Mouse (Mus musculus): ENCODE data around the gene Ifnlr1. TPM values are rescaled to one million over a fixed set of nuclear protein-coding genes. Genes with fewer than 3 reads are reported as not detected.

The Ifnlr1 gene
- polyA plus RNA-seq, 1 experiment from 2014 or later: 0.22 TPM

GRCm38 (mm10) chr4:135730204-135730603 is 44.1 kb downstream of the Ifnlr1 start:
- ATAC-seq (no peak), DNase-seq (no peak)
- no peaks in the 10 kb centered on the region for H3K27me3 ChIP-seq (ENCODE audit: insufficient read depth, low read length)
- no peak overlapping the region for H3K4me2 ChIP-seq (ENCODE audit: low read depth, low read length)
- H3K36me3 ChIP-seq (replicated peaks; ENCODE audit: insufficient read depth, low read length): peaks cover 13% of the 10 kb centered on the region
- no peaks in the 10 kb centered on the region for H3K9me3 ChIP-seq (ENCODE audit: low read length)
- no peak overlapping the region for H3K4me3 ChIP-seq (ENCODE audit: low read depth, low read length)
- WGBS (ENCODE audit: insufficient replicate concordance): 73% methylated on average over 9 of the region's 9 CpGs
- no peak overlapping the region for H3K9ac ChIP-seq (replicated peaks)
- H3K27ac ChIP-seq (ENCODE audit: low read depth): no peak overlapping the region
- TF ChIP-seq CTCF (IDR thresholded peaks at IDR 0.05; ENCODE audit: low read depth) (no peak), EP300 (IDR thresholded peaks at IDR 0.05; ENCODE audit: low read depth) (no peak)
- H3K4me1 ChIP-seq (ENCODE audit: insufficient read depth): 0 out of 2 replicates have a peak, but pooled peaks cover 2% of the 10 kb centered on the region

GRCm38 (mm10) chr4:135730951-135731350 is 44.9 kb downstream of the Ifnlr1 start:
- ATAC-seq (no peak), DNase-seq (no peak)
- Histone ChIP-seq H3K4me1 (ENCODE audit: insufficient read depth) (0 out of 2 replicates have a peak, but pooled peaks cover 2% of the 10 kb centered on the region), H3K9ac (replicated peaks) (no peak overlapping the region), H3K36me3 (replicated peaks; ENCODE audit: insufficient read depth, low read length) (peaks cover 13% of the 10 kb centered on the region), H3K27ac (ENCODE audit: low read depth) (no peak overlapping the region), H3K4me3 (ENCODE audit: low read depth, low read length) (no peak overlapping the region), H3K9me3 (ENCODE audit: low read length) (no peaks in the 10 kb centered on the region), H3K27me3 (ENCODE audit: insufficient read depth, low read length) (no peaks in the 10 kb centered on the region), H3K4me2 (ENCODE audit: low read depth, low read length) (no peak overlapping the region)
- 78% methylated on average over 8 of the region's 8 CpGs for WGBS (ENCODE audit: insufficient replicate concordance)
- TF ChIP-seq CTCF (IDR thresholded peaks at IDR 0.05; ENCODE audit: low read depth): no peak

- no peak for ATAC-seq
Observed at GRCm38 (mm10) chr4:135733901-135734300, 47.8 kb downstream of the Ifnlr1 start.

GRCm38 (mm10) chr4:135736903-135737302 is 50.8 kb downstream of the Ifnlr1 start:
- Histone ChIP-seq H3K9ac (replicated peaks) (no peak overlapping the region), H3K4me2 (ENCODE audit: low read depth, low read length) (no peak overlapping the region), H3K4me3 (ENCODE audit: low read depth, low read length) (no peak overlapping the region), H3K27me3 (ENCODE audit: insufficient read depth, low read length) (no peaks in the 10 kb centered on the region), H3K36me3 (replicated peaks; ENCODE audit: insufficient read depth, low read length) (peaks cover 13% of the 10 kb centered on the region), H3K27ac (ENCODE audit: low read depth) (no peak overlapping the region), H3K9me3 (ENCODE audit: low read length) (no peaks in the 10 kb centered on the region), H3K4me1 (ENCODE audit: insufficient read depth) (peaks cover 11% of the 10 kb centered on the region)
- ATAC-seq (no peak), DNase-seq (no peak)
- TF ChIP-seq CTCF (IDR thresholded peaks at IDR 0.05; ENCODE audit: low read depth): no peak
- no peak for TF ChIP-seq EP300 (IDR thresholded peaks at IDR 0.05; ENCODE audit: low read depth)
- WGBS (ENCODE audit: insufficient replicate concordance): 66% methylated on average over 3 of the region's 3 CpGs

More at GRCm38 (mm10) chr4:135733901-135734300, 47.8 kb downstream of the Ifnlr1 start:
- H3K4me1 ChIP-seq (ENCODE audit: insufficient read depth): 0 out of 2 replicates have a peak, but pooled peaks cover 4% of the 10 kb centered on the region
- no peaks in the 10 kb centered on the region for H3K9me3 ChIP-seq (ENCODE audit: low read length)
- no peaks in the 10 kb centered on the region for H3K27me3 ChIP-seq (ENCODE audit: insufficient read depth, low read length)
- H3K27ac ChIP-seq (ENCODE audit: low read depth): no peak overlapping the region
- TF ChIP-seq CTCF (IDR thresholded peaks at IDR 0.05; ENCODE audit: low read depth) (no peak), EP300 (IDR thresholded peaks at IDR 0.05; ENCODE audit: low read depth) (no peak)
- H3K36me3 ChIP-seq (replicated peaks; ENCODE audit: insufficient read depth, low read length): peaks cover 13% of the 10 kb centered on the region
- no peak overlapping the region for H3K4me3 ChIP-seq (ENCODE audit: low read depth, low read length)
- no peak for DNase-seq
- H3K9ac ChIP-seq (replicated peaks): no peak overlapping the region
- no peak overlapping the region for H3K4me2 ChIP-seq (ENCODE audit: low read depth, low read length)
- WGBS (ENCODE audit: insufficient replicate concordance): 90% methylated on average over 14 of the region's 14 CpGs

GRCm38 (mm10) chr4:135738237-135738636 is 52.1 kb downstream of the Ifnlr1 start:
- peaks cover 11% of the 10 kb centered on the region for H3K4me1 ChIP-seq (ENCODE audit: insufficient read depth)
- TF ChIP-seq CTCF (IDR thresholded peaks at IDR 0.05; ENCODE audit: low read depth) (no peak), EP300 (IDR thresholded peaks at IDR 0.05; ENCODE audit: low read depth) (no peak)
- DNase-seq (no peak), ATAC-seq (no peak)
- no peak overlapping the region for H3K9ac ChIP-seq (replicated peaks)
- H3K9me3 ChIP-seq (ENCODE audit: low read length): no peaks in the 10 kb centered on the region
- H3K27me3 ChIP-seq (ENCODE audit: insufficient read depth, low read length): no peaks in the 10 kb centered on the region
- H3K36me3 ChIP-seq (replicated peaks; ENCODE audit: insufficient read depth, low read length): peaks cover 13% of the 10 kb centered on the region
- H3K4me2 ChIP-seq (ENCODE audit: low read depth, low read length): no peak overlapping the region
- H3K4me3 ChIP-seq (ENCODE audit: low read depth, low read length): no peak overlapping the region
- 48% methylated on average over 5 of the region's 5 CpGs for WGBS (ENCODE audit: insufficient replicate concordance)
- H3K27ac ChIP-seq (ENCODE audit: low read depth): no peak overlapping the region; the same call in 1 of the 2 replicates

- no peaks in the 10 kb centered on the region for H3K9me3 ChIP-seq (ENCODE audit: low read length)
- peaks cover 11% of the 10 kb centered on the region for H3K4me1 ChIP-seq (ENCODE audit: insufficient read depth)
- ATAC-seq (peak; percentile 60), DNase-seq (no peak)
- H3K4me2 ChIP-seq (ENCODE audit: low read depth, low read length): peak overlapping the region; percentile 38
- H3K27ac ChIP-seq (ENCODE audit: low read depth): peak overlapping the region; percentile 57; the same call in 1 of the 2 replicates
- peaks cover 10% of the 10 kb centered on the region for H3K36me3 ChIP-seq (replicated peaks; ENCODE audit: insufficient read depth, low read length)
- 46% methylated on average over 7 of the region's 7 CpGs for WGBS (ENCODE audit: insufficient replicate concordance)
- no peak for TF ChIP-seq EP300 (IDR thresholded peaks at IDR 0.05; ENCODE audit: low read depth)
- no peak for TF ChIP-seq CTCF (IDR thresholded peaks at IDR 0.05; ENCODE audit: low read depth)
- no peak overlapping the region; the same call in 1 of the 2 replicates for H3K9ac ChIP-seq (replicated peaks)
- no peaks in the 10 kb centered on the region for H3K27me3 ChIP-seq (ENCODE audit: insufficient read depth, low read length)
- H3K4me3 ChIP-seq (ENCODE audit: low read depth, low read length): no peak overlapping the region
Observed at GRCm38 (mm10) chr4:135739148-135739547, 53.1 kb downstream of the Ifnlr1 start.
